Mouse (Mus musculus) bone marrow macrophage, adult 2 months (primary cell): ENCODE results near the gene Msi2. TPM values are rescaled to one million over a fixed set of nuclear protein-coding genes. Genes with fewer than 3 reads are reported as not detected.

Experiments used
- H3K27ac ChIP-seq: 2 replicates; pipeline ENCODE4 v1.5.1; 2012; ENCODE audit warnings: low read depth, low read length; ENCODE audit not compliant: insufficient read depth
- H3K4me1 ChIP-seq: 2 replicates; pipeline ENCODE4 v1.6.1; 2012; ENCODE audit warnings: low read length; ENCODE audit not compliant: control insufficient read depth, insufficient read depth
- H3K4me3 ChIP-seq: 2 replicates; pipeline ENCODE4 v1.5.1; 2012; ENCODE audit warnings: mild to moderate bottlenecking, low read length, moderate library complexity; ENCODE audit not compliant: insufficient read depth
- CTCF ChIP-seq: IDR thresholded peaks from 2 replicates; pipeline ENCODE4 v1.5.1; 2012; ENCODE audit warnings: low read depth, mild to moderate bottlenecking, low read length, moderate library complexity
- POLR2A ChIP-seq: IDR thresholded peaks from 2 replicates; pipeline ENCODE4 v1.6.1; 2012; ENCODE audit warnings: mild to moderate bottlenecking, low read depth, low read length, borderline replicate concordance
- polyA plus RNA-seq: library from polyadenylated mRNA; stranded (reverse); fragments of >200 nt; gene quantifications from 2 replicates; pipeline ENCODE4 v1.2.4, GENCODE M21; 2012; ENCODE audit not compliant: missing spikeins, insufficient read depth, insufficient read length

The Msi2 gene
- polyA plus RNA-seq, 1 experiment = 9.8 TPM

DNA sequence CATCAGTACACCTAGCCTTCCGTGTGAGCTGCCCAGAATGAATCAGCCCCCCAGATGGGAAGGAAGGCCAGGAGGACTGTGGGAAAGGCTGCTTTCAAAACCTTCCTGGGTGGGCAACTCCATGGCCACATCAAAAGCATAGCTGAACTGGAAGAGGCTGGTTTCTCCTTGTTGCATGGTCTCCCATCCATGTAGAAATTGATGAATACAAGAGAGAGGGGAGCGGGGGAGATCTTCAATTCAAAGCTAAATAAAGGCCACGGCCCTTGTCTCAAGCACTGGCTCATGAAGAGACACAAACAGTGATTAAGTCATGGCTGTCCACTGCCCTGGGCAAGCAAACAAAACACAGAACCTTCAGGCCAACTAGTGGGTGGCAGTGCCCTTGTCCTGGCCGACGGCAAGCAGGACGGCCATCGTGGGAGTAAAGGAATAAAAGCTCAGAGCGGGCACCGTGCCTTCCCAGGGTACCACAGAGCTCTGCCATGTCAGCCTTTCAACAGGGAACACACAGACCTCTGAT, 129.6 kb downstream of the Msi2 start:
- H3K4me1 ChIP-seq = no peaks in the 10 kb centered on the region
- TF ChIP-seq CTCF = no peak
- no peak for TF ChIP-seq POLR2A
- no peak overlapping the region for H3K27ac ChIP-seq
- no peak overlapping the region for H3K4me3 ChIP-seq

DNA sequence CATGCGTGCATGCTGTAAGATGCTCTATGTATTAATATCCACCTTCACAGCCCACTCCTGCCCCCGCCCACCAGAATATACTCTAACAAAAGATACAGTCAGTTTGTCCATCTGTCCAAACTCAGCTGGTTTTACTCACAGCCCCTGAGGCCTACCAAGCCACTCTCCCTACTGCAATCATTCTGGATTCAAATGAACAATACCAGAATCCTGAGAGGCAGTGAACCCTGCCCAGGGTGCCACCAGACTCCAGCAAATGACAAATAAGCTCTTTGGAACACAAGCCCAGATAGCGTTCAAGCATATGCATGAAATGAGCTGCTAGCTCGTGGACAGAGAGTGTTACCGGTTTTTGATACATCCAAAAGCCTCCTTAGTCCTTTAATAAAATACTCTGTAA, 130.6 kb downstream of the Msi2 start:
- H3K4me3 ChIP-seq = no peak overlapping the region
- no peak for TF ChIP-seq CTCF
- peaks cover 3% of the 10 kb centered on the region for H3K4me1 ChIP-seq
- no peak overlapping the region for H3K27ac ChIP-seq

DNA sequence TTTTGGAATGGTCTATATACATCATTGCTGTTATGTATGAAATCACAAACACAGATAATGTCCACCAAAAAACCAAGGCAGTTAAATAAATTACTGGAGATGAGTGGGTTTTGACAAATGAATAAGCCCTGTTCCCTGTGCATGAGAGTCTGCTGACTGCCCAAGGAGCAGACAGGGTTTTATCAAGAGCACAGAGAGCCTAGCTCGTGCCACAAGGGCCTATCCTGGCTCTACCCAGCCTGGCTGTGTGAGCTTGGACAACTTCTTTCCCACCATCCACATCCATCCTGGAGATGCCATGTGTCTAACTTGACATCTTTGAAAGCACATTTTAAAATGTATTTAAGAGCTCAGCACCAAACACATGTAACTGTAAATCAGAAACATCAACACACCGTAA, 132.4 kb downstream of the Msi2 start:
- Histone ChIP-seq H3K27ac (no peak overlapping the region), H3K4me3 (no peak overlapping the region), H3K4me1 (peaks cover 3% of the 10 kb centered on the region)
- TF ChIP-seq POLR2A = no peak
- TF ChIP-seq CTCF = no peak

DNA sequence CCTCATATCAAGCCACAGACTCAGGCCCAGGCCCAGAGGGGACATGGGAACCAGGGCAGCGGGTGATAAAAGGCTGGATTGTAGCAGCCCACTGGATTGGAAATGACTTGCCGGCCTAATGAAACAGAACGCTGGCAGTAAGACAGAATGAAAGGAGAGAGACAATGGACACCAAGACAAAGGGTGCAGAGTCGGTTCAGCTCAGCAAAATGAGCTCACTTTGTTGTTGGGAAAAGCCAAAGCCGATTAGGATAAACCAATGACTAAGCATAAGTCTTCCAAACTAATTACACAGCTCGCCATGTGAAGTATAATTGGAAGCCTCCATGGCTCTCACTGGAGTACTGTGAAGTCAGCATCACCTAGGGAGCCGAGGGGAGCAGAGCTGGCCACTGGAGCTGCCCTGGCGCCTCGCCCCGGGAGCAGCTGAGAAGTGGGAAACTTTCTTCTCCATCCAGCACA, 133.1 kb downstream of the Msi2 start:
- TF ChIP-seq CTCF (no peak), POLR2A (no peak)
- Histone ChIP-seq H3K4me1 (peaks cover 3% of the 10 kb centered on the region), H3K27ac (no peak overlapping the region), H3K4me3 (no peak overlapping the region)

DNA sequence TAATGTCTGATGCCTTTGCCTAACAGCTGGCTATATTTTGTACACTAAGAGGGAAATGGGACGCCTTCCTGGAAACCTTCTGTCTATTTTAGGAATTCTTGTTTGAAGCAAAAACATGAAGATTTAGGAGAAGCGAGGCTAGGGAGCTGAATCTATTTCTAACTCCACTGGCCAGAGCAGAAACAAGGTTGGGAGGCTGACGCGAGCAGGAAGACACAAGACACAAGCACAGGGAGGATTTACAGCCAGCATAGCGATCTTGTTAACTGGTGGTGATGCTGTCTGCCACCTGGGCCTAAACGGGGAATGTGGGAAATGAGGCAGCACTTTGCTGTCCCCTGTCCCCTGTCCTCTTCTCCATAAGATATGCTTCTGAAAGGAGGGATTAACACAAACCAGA, 134.4 kb downstream of the Msi2 start:
- no peak for TF ChIP-seq POLR2A
- TF ChIP-seq CTCF = no peak
- Histone ChIP-seq H3K4me1 (peaks cover 3% of the 10 kb centered on the region), H3K27ac (no peak overlapping the region), H3K4me3 (no peak overlapping the region)

DNA sequence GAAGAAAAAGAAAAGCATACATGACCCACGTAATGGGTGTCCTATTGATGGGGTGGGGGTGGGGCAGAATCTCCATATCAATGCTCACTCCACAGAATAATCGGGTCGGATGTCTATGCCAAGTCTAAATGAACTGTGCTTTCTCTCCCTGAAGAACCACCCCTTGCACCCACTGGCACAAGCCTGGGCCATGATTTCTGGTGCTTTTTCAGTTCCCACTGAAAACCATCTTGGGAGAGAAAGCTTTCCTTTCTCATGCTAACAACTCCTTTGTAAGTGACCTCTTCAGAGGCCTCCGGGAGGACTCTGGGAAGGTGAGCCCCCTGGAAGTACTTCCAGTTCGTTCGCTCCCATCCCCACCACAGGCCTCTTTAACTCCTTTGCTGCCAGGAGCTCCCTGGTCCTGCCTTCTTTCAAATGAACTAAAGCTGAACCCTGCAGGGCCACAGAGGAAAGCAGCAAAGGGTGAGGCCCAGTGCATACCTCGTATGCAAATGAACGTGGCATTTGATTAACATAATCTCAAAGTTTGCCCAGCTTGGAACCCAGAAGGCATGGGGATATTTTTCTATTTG, 135.0 kb downstream of the Msi2 start:
- H3K4me3 ChIP-seq = no peak overlapping the region
- TF ChIP-seq POLR2A (no peak), CTCF (no peak)
- H3K4me1 ChIP-seq = peaks cover 3% of the 10 kb centered on the region
- H3K27ac ChIP-seq = no peak overlapping the region

DNA sequence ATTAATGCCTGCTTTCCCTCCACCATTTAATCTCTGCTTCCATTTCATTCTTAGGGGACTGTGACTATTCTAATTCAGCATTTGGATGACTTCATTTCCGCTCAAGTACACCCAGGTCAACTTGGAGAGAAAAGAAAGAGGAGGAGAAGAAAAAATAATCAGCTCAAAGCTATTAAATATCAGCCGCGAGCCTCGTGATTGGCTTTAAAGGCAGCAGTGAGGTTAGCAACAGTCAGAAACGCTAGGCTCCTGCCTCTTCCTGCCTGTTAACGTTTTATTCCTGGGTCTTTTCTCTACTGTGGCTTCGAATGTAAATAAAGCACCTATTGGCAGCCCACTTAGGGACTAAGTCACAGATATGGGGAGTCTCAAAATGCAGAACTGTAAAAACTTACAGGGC, 135.5 kb downstream of the Msi2 start:
- H3K4me1 ChIP-seq = peaks cover 3% of the 10 kb centered on the region
- no peak for TF ChIP-seq CTCF
- no peak for TF ChIP-seq POLR2A
- no peak overlapping the region for H3K4me3 ChIP-seq
- H3K27ac ChIP-seq = no peak overlapping the region

DNA sequence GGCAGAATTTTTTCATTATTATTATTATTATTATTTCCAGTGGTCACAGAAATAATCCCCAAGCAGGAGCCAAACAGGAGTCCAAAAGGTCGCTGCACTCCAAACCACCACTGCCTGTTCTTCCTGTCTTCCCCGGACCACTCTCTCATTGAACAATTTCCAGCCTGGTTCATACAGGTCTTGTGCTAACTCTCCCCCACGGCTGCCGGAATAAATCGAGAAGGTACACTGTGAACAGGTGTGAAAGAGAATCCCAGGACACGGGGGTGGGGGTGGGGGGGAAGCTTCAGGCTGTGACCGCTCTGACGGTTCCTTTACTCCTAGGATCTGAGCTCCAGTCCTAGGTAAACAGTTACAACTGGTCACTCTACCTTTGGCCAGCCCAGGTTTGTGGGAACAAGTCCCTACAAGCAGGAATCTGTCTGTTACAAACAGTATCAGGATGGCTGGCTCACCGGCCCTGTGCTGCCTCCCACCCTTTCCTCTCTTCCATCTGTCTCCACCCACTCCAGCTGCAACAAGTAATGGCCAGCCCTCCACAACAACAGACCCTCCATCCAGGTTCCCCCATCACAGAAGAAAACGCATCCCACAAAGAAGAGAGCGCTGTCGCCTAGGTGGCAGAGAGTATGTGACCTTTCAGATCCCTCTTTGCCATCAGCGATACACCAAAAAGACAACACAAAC, 136.1 kb downstream of the Msi2 start:
- peaks cover 3% of the 10 kb centered on the region for H3K4me1 ChIP-seq
- TF ChIP-seq POLR2A (no peak), CTCF (no peak)
- H3K27ac ChIP-seq = no peak overlapping the region
- H3K4me3 ChIP-seq = no peak overlapping the region

DNA sequence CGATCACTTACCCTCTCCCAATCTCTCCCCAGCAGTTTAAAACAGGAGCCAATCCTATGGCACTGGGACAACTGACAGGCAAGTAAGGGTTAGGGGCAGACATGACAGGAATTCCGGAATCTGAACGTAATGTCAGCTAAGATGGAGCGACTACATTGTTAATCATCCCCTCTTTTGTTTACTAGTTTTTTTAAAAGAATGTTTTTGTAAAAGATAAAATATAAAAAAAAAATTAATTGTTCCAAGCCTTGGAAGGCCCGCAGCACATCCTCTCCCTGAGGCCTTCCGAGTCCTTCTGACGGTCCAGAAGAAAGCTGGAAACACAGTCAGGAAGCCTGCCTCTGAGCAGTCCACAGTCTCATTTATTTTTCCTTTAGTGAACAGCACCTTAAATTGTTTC, 136.9 kb downstream of the Msi2 start:
- TF ChIP-seq POLR2A (no peak), CTCF (no peak)
- H3K4me1 ChIP-seq = peaks cover 3% of the 10 kb centered on the region
- no peak overlapping the region for H3K27ac ChIP-seq
- no peak overlapping the region for H3K4me3 ChIP-seq

DNA sequence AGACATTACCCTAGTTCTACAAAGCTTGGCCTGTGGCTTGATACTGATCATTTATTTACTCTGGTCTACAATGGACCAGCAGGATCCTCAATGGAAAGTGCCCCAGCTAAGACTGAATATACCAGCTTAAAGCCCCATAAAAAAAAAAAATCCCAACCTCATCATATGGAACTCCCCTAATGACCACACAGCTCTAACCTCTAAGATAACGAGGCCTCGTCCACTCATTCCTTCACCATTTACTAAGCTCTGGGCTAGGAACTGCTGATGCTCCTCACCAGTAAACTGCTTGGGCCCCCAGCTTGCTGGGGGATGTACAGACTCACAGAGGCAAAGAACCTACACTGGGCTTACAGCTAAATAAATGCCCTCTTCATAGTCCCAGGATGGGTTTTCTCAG, 139.6 kb downstream of the Msi2 start:
- Histone ChIP-seq H3K4me3 (no peak overlapping the region), H3K27ac (no peak overlapping the region), H3K4me1 (peaks cover 3% of the 10 kb centered on the region)
- TF ChIP-seq POLR2A (no peak), CTCF (no peak)

DNA sequence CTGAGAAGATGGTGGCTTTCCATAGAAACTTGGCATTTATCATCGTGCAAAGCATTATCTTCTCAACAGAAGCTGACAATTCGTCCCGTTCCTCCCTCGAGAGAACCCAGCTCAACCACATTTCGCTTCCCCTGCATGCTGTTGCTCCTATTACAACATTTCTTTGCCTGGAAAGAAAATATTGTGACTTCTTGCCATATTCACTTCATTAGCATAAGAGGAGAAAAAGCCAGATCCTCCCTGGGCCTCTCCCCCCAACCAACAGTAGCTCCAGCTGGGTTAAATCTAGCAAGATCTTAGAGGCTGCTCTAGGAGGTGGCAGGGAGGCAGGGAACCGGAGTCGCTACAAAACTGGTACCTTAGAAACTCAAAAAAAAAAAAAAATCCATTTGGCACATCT, 141.2 kb downstream of the Msi2 start:
- Histone ChIP-seq H3K4me1 (no peaks in the 10 kb centered on the region), H3K27ac (no peak overlapping the region), H3K4me3 (no peak overlapping the region)
- TF ChIP-seq POLR2A (no peak), CTCF (no peak)
